Mouse (Mus musculus): ENCODE data around the gene Dlg2.
A peak's percentile ranks its signal among the peaks of the same experiment; 100 is the strongest.

Dlg2 gene

DNA sequence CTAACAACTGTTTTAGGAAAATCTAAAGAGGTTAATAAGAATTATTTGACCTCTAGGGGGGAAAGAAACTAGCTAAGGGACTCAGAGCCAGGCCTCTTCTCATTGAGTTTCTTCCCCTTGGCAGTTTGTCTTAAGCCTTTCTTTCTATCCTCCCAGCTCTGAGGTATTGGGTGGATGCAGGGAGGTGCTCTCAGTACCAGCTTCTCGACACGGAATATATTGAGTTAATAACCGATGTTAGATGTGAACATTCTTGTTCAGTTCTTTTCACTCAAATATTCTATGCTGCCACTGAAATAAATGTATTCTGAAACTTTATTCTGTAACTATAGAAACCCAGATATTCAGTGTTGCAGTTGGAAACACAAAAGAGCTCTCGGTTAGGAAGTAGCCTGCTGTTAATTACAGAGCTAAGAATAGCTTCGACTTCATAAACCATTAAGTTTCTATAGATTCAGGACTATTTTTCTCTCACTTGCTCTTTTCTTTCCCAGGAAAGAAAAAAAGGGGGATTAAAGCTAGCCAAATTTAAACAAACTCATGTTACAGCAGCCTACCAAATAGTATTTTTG lies 1907.5 kb downstream of the Dlg2 start:
- no peak for DNase-seq (ENCODE audit: low spot score in 2 of 2)

DNA sequence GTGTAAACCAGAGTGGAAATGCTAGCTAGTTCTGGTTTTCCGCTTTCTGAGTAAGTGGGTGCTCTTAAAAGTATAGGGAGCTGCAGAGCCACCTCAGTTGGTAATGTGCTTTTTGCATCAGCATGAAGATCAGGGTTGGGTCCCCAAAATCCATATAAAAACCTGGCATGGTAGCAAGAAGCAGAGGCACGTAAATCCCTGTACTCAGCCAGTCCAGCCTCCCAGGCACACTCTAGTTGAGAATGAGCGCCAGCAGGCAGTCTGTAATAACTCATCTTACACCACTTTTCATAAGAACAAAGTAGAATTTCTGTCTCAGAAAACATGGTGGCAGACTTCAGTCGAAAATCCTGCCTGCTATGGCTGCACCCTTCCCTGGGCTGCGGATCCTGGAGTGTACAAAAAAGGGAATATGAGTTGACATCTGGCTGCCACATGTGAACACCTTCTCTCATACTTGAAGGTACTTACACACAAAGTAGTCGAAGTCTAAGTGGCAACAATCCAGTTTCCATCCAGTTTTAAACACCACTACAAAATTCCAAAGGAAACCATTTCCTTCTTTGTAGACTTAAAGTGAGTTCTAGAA lies 1915.7 kb downstream of the Dlg2 start:
- DNase-seq (ENCODE audit: low spot score in 2 of 2) = no peak

GRCm38 (mm10) chr7:92396783-92397182 lies 1920.3 kb downstream of the Dlg2 start:
- DNase-seq (ENCODE audit: low spot score in 2 of 2) = no peak

GRCm38 (mm10) chr7:92398841-92399240 lies 1922.4 kb downstream of the Dlg2 start:
- DNase-seq (ENCODE audit: low spot score in 2 of 2) = peak; percentile 13 to 23

- DNase-seq (ENCODE audit: low spot score in 2 of 2) = no peak
Measured at GRCm38 (mm10) chr7:92400551-92400950, 1924.1 kb downstream of the Dlg2 start.

GRCm38 (mm10) chr7:92401001-92401688 lies 1924.7 kb downstream of the Dlg2 start:
- no peak for DNase-seq (ENCODE audit: low spot score in 2 of 2)

DNA sequence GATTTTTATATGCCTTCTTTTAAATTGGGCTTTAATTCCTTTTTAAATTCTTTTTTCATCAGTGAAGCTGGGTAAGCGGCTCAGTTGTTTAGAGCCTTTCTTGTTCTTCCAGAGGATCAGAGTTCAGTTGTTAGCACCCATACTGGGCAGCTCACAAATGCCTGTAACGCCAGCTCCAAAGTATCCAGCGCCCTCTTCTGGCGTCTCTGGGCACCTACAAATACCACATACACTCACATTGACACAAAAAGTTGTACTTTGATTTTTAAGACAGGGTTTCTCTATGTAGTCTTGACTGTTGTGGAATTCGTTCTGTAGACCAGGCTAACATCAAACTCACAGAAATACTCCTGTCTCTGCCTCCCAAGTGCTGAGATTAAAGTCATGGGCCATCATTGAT lies 1932.0 kb downstream of the Dlg2 start:
- DNase-seq (ENCODE audit: low spot score in 2 of 2) = no peak

DNA sequence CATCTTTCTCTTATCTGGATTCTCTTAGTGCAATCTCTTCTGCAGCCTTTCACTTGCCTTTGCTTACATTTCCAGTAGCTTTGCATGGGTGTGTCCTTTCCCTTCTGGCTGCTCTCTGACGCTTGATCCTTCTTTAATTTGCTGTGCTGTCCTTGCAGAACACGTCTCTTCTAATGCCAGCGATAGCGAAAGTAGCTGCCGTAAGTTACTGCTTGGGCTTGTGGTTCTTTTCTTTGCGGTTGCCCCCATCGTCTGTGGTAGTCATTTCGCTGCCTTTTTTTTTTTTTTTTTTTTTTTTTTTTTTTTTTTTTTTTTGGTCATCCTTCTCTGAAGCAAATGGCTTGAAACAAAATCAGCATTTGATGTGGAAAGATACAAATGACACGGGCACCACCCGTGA lies 1944.0 kb downstream of the Dlg2 start:
- DNase-seq (ENCODE audit: low spot score in 2 of 2) = no peak

- DNase-seq (ENCODE audit: low spot score in 2 of 2) = no peak
Measured at GRCm38 (mm10) chr7:92423017-92423416, 1946.5 kb downstream of the Dlg2 start.

GRCm38 (mm10) chr7:92424703-92425102 lies 1948.2 kb downstream of the Dlg2 start:
- DNase-seq (ENCODE audit: low spot score in 2 of 2) = no peak

DNA sequence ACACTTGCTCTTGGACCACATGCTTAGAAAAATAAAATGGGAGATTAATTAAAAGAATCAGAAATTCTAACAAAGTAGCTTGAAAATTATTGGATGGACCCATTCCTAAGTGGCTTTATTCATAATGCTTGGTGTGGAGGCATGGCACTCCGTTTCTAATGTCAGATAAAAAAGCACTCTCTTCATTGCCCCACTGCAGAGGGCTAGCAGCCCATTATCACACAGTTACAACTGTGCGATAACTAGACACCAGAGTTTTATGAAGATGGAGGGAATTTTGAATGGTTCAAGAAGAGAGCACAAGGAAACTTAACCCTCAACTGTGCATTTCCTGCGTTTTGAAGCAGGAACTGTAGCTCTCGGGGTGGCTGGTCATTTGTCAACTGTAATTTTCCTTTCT lies 1950.8 kb downstream of the Dlg2 start:
- no peak for DNase-seq (ENCODE audit: low spot score in 2 of 2)

GRCm38 (mm10) chr7:92428629-92429028 lies 1952.2 kb downstream of the Dlg2 start:
- DNase-seq (ENCODE audit: low spot score in 2 of 2) = no peak

GRCm38 (mm10) chr7:92430254-92430653 lies 1953.8 kb downstream of the Dlg2 start:
- DNase-seq (ENCODE audit: low spot score in 2 of 2) = no peak

- DNase-seq (ENCODE audit: low spot score in 2 of 2) = no peak
Measured at GRCm38 (mm10) chr7:92437168-92437567, 1960.7 kb downstream of the Dlg2 start.

DNA sequence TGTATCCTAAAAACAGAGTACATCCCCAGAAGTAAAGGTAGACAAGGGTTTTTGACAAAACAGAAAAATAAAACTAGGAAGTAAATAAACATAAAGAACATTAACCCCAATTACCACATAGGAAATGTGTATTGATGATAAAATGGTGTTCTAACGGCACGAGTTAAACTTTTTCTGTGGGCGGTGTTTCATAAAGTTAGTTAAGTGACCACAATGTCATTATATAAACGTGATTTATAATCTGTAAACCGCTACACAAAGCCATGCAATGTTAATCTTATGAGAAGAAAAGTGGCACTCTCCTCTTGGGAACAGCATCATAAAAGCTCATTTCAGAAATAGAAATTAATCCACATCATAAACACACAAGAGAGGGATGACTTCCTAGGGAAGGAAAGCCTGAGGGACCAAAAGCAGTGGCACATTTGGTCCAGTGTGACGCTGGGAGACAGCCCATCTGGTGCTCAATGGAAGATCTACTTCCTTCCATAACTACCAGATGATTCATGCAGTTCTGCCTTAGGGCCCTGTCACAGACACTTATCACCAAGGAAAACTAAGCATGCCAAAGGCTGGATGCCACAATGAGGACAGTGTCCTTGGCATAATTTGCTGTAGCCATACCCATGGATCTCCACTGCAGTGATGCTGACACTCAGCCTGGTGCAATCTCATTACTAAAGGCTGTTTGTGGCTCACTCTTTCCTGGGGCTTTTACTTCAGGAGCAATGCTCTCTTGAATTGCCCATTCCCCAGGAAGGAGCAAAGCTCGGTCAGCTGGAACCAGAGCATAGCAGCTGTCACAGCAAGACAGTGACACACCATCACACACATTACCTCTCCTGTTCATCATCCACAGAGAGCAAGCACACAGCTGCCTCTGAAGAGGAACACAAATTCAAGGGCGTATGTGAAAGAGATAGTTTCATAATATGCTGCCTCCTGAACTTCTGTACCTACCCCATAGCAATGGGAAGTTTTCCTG lies 1963.3 kb downstream of the Dlg2 start:
- no peak for DNase-seq (ENCODE audit: low spot score in 2 of 2)

DNA sequence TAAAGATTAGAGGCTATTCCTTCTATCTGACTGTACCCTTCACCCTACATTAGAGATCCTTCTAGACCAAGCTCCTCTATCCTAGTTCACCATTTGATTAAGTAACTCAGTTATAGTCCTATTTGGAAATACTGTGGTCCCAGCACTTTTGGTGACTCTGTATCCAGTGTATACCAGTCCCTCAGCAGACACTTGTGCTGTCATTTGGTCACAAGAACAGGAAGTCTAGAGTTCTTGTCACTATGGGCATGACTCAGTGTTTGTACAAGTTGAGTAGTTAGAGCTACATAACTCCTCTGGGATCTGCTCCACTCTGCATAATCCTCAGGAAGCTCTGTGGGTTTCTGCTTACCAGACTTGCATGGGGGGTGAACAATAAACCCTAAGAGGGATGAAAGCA lies 1965.1 kb downstream of the Dlg2 start:
- DNase-seq (ENCODE audit: low spot score in 2 of 2) = no peak

GRCm38 (mm10) chr7:92442082-92442481 lies 1965.6 kb downstream of the Dlg2 start:
- no peak for DNase-seq (ENCODE audit: low spot score in 2 of 2)

DNA sequence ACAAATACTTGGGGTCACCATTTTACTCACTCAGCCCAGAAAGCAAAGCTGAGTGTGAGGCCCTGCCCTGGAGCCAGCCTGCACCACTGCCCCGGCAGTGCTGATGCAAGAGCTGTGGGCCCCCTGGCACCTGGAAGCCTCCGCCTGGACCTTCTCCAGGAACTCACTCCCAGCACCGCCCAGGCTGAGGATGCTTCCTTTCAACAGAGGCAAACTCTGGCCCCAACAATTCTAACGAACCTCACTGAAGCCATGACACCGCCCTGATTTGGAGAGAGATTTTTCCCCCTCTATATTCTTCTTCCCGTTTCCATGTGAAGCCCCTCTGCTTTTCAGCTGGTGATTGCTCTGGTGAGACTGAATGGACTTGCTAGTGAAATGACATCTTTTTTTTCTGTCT lies 1971.5 kb downstream of the Dlg2 start:
- DNase-seq (ENCODE audit: low spot score in 2 of 2) = no peak

DNA sequence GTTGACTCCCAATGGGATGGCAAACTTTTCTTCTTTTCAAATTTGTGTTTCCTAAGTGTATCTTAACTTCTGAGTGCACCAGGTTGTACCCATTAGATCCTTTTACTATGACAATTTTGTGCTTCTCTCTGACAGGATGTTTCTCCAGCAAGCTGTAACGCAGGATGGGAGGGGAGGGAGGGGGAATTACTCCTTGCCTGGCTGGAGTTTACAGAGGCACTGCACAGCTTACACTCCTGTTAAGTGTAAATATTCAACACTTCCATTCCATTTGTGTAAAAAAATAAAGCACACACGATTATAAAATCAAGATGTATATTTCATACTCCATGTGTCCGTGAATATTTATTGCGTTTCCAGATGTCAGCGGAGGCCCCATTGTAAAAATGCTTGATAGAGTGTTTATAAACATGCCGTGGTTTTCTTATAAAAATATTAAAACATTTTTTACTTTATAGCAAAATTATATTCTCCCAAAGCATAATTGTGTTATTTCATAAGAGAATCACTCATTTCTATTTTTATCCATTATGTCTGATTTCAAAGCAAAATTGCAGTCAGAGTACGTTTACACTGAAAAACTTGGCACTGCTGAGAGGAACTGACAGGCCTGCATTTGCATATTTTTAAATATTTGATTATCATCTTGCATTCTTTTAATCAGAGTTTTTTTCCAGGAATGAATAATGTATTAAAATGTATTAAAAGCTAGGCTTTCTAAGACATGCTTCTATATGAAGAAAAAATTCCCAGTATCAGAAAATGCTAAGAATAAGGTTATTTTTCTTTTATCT lies 1972.5 kb downstream of the Dlg2 start:
- no peak for DNase-seq (ENCODE audit: low spot score in 2 of 2)

- DNase-seq (ENCODE audit: low spot score in 2 of 2) = no peak
Measured at GRCm38 (mm10) chr7:92454176-92454575, 1977.7 kb downstream of the Dlg2 start.

DNA sequence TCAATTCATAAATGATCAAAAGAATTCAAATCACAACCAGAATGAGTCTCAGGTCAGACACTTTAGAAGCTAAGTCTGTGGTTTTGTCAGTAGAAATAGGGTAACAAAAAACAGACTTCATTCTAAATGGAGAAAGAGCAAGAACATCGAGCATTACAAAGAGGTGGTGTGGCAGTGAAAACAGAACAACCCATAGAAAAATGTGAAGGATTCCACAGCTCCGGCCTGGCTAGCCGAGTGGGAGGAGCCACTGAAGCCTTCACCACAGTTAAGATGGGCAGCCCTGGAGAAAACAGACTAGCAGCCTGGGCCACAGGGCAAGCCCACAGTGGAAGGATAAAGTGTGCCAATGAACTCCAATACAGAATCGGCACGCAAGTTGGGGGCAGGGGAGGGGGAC lies 1979.5 kb downstream of the Dlg2 start:
- no peak for DNase-seq (ENCODE audit: low spot score in 2 of 2)
